Mouse (Mus musculus): ENCODE results near the gene Gfm1. TPM values are rescaled to one million over a fixed set of nuclear protein-coding genes. Genes with fewer than 3 reads are reported as not detected.

Gene Gfm1
- total and polyA plus RNA-seq, 3 experiments: 47.0 to 98.9 (median 74.9) TPM

GRCm38 (mm10) chr3:67492086-67492869, 62.4 kb downstream of the Gfm1 start:
- Histone ChIP-seq H3K9ac (ENCODE audit: insufficient read depth, low read depth) (no peak overlapping the region), H3K36me3 (replicated peaks in 1 of 2; ENCODE audit: control insufficient read depth in 1 of 2, insufficient read depth in 1 of 2, low read length in 1 of 2) (no peaks in the 10 kb centered on the region), H3K4me3 (replicated peaks in 1 of 3; ENCODE audit: low read depth in 2 of 3, low read length in 2 of 3, poor library complexity in 1 of 3) (no peak overlapping the region), H3K79me2 (replicated peaks; ENCODE audit: control insufficient read depth, extremely low read depth, insufficient read depth, poor library complexity, severe bottlenecking) (no peaks in the 10 kb centered on the region), H3K4me1 (ENCODE audit: control insufficient read depth in 1 of 2, insufficient read depth in 2 of 2) (peaks cover 0 to 22% of the 10 kb centered on the region in 2 experiments; a peak in 2 of 4 replicates), H3K9me3 (replicated peaks; ENCODE audit: low read length) (no peaks in the 10 kb centered on the region), H3K27ac (ENCODE audit: insufficient read depth, low read depth) (no peak overlapping the region), H3K27me3 (replicated peaks) (no peaks in the 10 kb centered on the region), H3K4me2 (ENCODE audit: insufficient read depth, low read depth, poor library complexity, severe bottlenecking) (no peak overlapping the region)
- in situ Hi-C loops (cut with MboI; ENCODE audit: low pct_ligation_motif_present, low pct_unique_long_range_greater_than_20kb, low sequenced_read_pairs) (no loop called here), dilution Hi-C loops (cut with MboI; ENCODE audit: extremely low pct_ligation_motif_present, extremely low pct_unique_long_range_greater_than_20kb, low sequenced_read_pairs) (no loop called here)
- DNase-seq (ENCODE audit: extremely low read depth): no peak
- TF ChIP-seq TCF12 (IDR thresholded peaks at IDR 0.05; ENCODE audit: low read depth, low read length) (no peak), NELFE (IDR thresholded peaks at IDR 0.05; ENCODE audit: low read depth, low read length) (no peak), UBTF (IDR thresholded peaks at IDR 0.05; ENCODE audit: low read depth, low read length) (no peak), KAT2A (IDR thresholded peaks at IDR 0.05; ENCODE audit: insufficient replicate concordance, low read length) (no peak), E2F4 (IDR thresholded peaks at IDR 0.05; ENCODE audit: insufficient replicate concordance, low read depth, low read length) (no peak), SMC3 (IDR thresholded peaks at IDR 0.05; ENCODE audit: low read depth, low read length) (no peak), CHD1 (IDR thresholded peaks at IDR 0.05; ENCODE audit: low read depth, low read length) (no peak), GABPA (IDR thresholded peaks at IDR 0.05; ENCODE audit: insufficient replicate concordance, low read depth, low read length) (no peak), MXI1 (IDR thresholded peaks at IDR 0.05; ENCODE audit: low read depth, low read length) (no peak), MAZ (IDR thresholded peaks at IDR 0.05; ENCODE audit: low read depth, low read length) (no peak), USF2 (conservative IDR thresholded peaks at IDR 0.05; ENCODE audit: low read depth, low read length) (no peak), TBP (conservative IDR thresholded peaks at IDR 0.05; ENCODE audit: low read depth, low read length) (no peak)

GRCm38 (mm10) chr3:67493132-67493531, 63.2 kb downstream of the Gfm1 start:
- TF ChIP-seq ELF1 (IDR thresholded peaks at IDR 0.05; ENCODE audit: low read depth, low read length) (no peak), KAT2A (IDR thresholded peaks at IDR 0.05; ENCODE audit: insufficient replicate concordance, low read length) (no peak), HCFC1 (IDR thresholded peaks at IDR 0.05; ENCODE audit: low read depth, low read length) (no peak), ETS1 (conservative IDR thresholded peaks at IDR 0.05; ENCODE audit: low read depth, low read length) (no peak), CHD2 (IDR thresholded peaks at IDR 0.05; ENCODE audit: low read length) (no peak), CHD1 (IDR thresholded peaks at IDR 0.05; ENCODE audit: low read depth, low read length) (no peak), CTCF (conservative IDR thresholded peaks at IDR 0.05 in 1 of 2, IDR thresholded peaks at IDR 0.05 in 1 of 2; ENCODE audit: low read depth in 2 of 2, low read length in 2 of 2) (no peak), ZC3H11A (IDR thresholded peaks at IDR 0.05; ENCODE audit: low read depth, low read length) (no peak), TBP (conservative IDR thresholded peaks at IDR 0.05; ENCODE audit: low read depth, low read length) (no peak), JUND (conservative IDR thresholded peaks at IDR 0.05; ENCODE audit: low read depth, low read length) (no peak), E2F4 (IDR thresholded peaks at IDR 0.05; ENCODE audit: insufficient replicate concordance, low read depth, low read length) (no peak), MEF2A (IDR thresholded peaks at IDR 0.05; ENCODE audit: borderline replicate concordance, low read depth, low read length) (no peak), MAFK (IDR thresholded peaks at IDR 0.05; ENCODE audit: insufficient replicate concordance, low read length) (no peak), POLR2A (IDR thresholded peaks at IDR 0.05; ENCODE audit: low read depth, low read length) (no peak), MXI1 (IDR thresholded peaks at IDR 0.05; ENCODE audit: low read depth, low read length) (no peak), EP300 (IDR thresholded peaks at IDR 0.05; ENCODE audit: low read length) (no peak), JUN (IDR thresholded peaks at IDR 0.05; ENCODE audit: insufficient read depth, low read depth, low read length) (no peak)
- Histone ChIP-seq H3K27me3 (replicated peaks) (no peaks in the 10 kb centered on the region), H3K4me3 (replicated peaks in 1 of 3; ENCODE audit: low read depth in 2 of 3, low read length in 2 of 3, poor library complexity in 1 of 3) (no peak overlapping the region), H3K9ac (ENCODE audit: insufficient read depth, low read depth) (no peak overlapping the region), H3K27ac (ENCODE audit: insufficient read depth, low read depth) (no peak overlapping the region), H3K36me3 (replicated peaks in 1 of 2; ENCODE audit: control insufficient read depth in 1 of 2, insufficient read depth in 1 of 2, low read length in 1 of 2) (no peaks in the 10 kb centered on the region), H3K4me1 (ENCODE audit: control insufficient read depth in 1 of 2, insufficient read depth in 2 of 2) (peaks cover 3 to 31% of the 10 kb centered on the region in 2 experiments), H3K4me2 (ENCODE audit: insufficient read depth, low read depth, poor library complexity, severe bottlenecking) (no peak overlapping the region), H3K9me3 (replicated peaks; ENCODE audit: low read length) (no peaks in the 10 kb centered on the region), H3K79me2 (replicated peaks; ENCODE audit: control insufficient read depth, extremely low read depth, insufficient read depth, poor library complexity, severe bottlenecking) (no peaks in the 10 kb centered on the region)
- DNase-seq (ENCODE audit: extremely low read depth): no peak
- in situ Hi-C loops (cut with MboI; ENCODE audit: low pct_ligation_motif_present, low pct_unique_long_range_greater_than_20kb, low sequenced_read_pairs) (no loop called here), dilution Hi-C loops (cut with MboI; ENCODE audit: extremely low pct_ligation_motif_present, extremely low pct_unique_long_range_greater_than_20kb, low sequenced_read_pairs) (no loop called here)

Measured in CH12.LX (cell line).